Comparison of ENCODE assay signal across 8 mouse cellular contexts in genomic region chr9:65909837-65910236, GRCm38 (mm10). TPM values are rescaled to one million over a fixed set of nuclear protein-coding genes. Genes with fewer than 3 reads are reported as not detected.
DNase-seq lines count a peak whose midpoint lies in the region; ATAC-seq and TF ChIP-seq lines count a peak whose summit lies in the region.

No protein-coding gene starts in this region.

- DNase-seq in heart, embryonic 10.5 days (ENCODE audit: low spot score) = no peak
- no peak for DNase-seq in heart, postnatal 4 days
- DNase-seq in liver, embryonic 13.5 days = no peak
- DNase-seq in embryo, embryonic 11 days = no peak

- H3K27ac ChIP-seq in heart, embryonic 10.5 days = peak overlapping the region; percentile 92; the same call in 1 of the 2 replicates
- H3K27ac ChIP-seq in forebrain, embryonic 13.5 days = peak overlapping the region; percentile 80; the same call in 1 of the 2 replicates
- peak overlapping the region; percentile 86 for H3K27ac ChIP-seq in liver, embryonic 13.5 days

- ATAC-seq in forebrain, embryonic 13.5 days = no peak
- ATAC-seq in liver, embryonic 13.5 days (ENCODE audit: low read depth) = no peak
- no peak for ATAC-seq in monocyte, adult 5-6 weeks (replicated peaks; ENCODE audit: insufficient number of reproducible peaks, low FRiP score, low TSS enrichment, poor library complexity, severe bottlenecking)
- no peak for ATAC-seq in frontal cortex, adult (ENCODE audit: low TSS enrichment)

- H3K79me3 ChIP-seq in C2C12 (ENCODE audit: low read depth) = peaks cover 49% of the 10 kb centered on the region

- no peaks in the 10 kb centered on the region; the same call in 1 of the 2 replicates for H3K4me1 ChIP-seq in heart, embryonic 10.5 days
- peaks cover 16% of the 10 kb centered on the region for H3K4me1 ChIP-seq in forebrain, embryonic 13.5 days
- H3K4me1 ChIP-seq in liver, embryonic 13.5 days (replicated peaks) = peaks cover 36% of the 10 kb centered on the region

- WGBS in heart, embryonic 10.5 days = 10% methylated on average over 4 of the region's 4 CpGs
- WGBS in forebrain, embryonic 13.5 days = 9% methylated on average over 4 of the region's 4 CpGs
- WGBS in liver, embryonic 13.5 days (ENCODE audit: insufficient replicate concordance) = 4% methylated on average over 4 of the region's 4 CpGs

- H3K9ac ChIP-seq in forebrain, embryonic 13.5 days = peak overlapping the region; percentile 87
- H3K9ac ChIP-seq in liver, embryonic 13.5 days = peak overlapping the region; percentile 88

- peak overlapping the region; percentile 86 for H3K4me2 ChIP-seq in forebrain, embryonic 13.5 days
- H3K4me2 ChIP-seq in liver, embryonic 13.5 days = peak overlapping the region; percentile 93

- H3K9me3 ChIP-seq in heart, embryonic 10.5 days = no peaks in the 10 kb centered on the region
- no peaks in the 10 kb centered on the region for H3K9me3 ChIP-seq in forebrain, embryonic 13.5 days (replicated peaks)
- H3K9me3 ChIP-seq in liver, embryonic 13.5 days (replicated peaks) = no peaks in the 10 kb centered on the region

- peak overlapping the region; percentile 83 for H3K4me3 ChIP-seq in heart, embryonic 10.5 days
- H3K4me3 ChIP-seq in C2C12 (ENCODE audit: insufficient read depth, poor library complexity, severe bottlenecking) = peak overlapping the region; percentile 63
- H3K4me3 ChIP-seq in forebrain, embryonic 13.5 days = peak overlapping the region; percentile 82
- H3K4me3 ChIP-seq in liver, embryonic 13.5 days (replicated peaks) = peak overlapping the region; percentile 84

- H3K36me3 ChIP-seq in heart, embryonic 10.5 days = peaks cover 14% of the 10 kb centered on the region
- peaks cover 10% of the 10 kb centered on the region for H3K36me3 ChIP-seq in C2C12 (ENCODE audit: control insufficient read depth, insufficient read depth)
- H3K36me3 ChIP-seq in forebrain, embryonic 13.5 days (ENCODE audit: poor library complexity, severe bottlenecking) = peaks cover 7% of the 10 kb centered on the region; the same call in 1 of the 2 replicates
- peaks cover 14% of the 10 kb centered on the region for H3K36me3 ChIP-seq in liver, embryonic 13.5 days

- peak overlapping the region; percentile 62 for H3ac ChIP-seq in C2C12 (ENCODE audit: control insufficient read depth, insufficient read length, low read depth)

- H3K79me2 ChIP-seq in C2C12 (ENCODE audit: control insufficient read depth, insufficient read depth) = peaks cover 59% of the 10 kb centered on the region

- H3K27me3 ChIP-seq in heart, embryonic 10.5 days (ENCODE audit: insufficient read depth, poor library complexity, severe bottlenecking) = no peaks in the 10 kb centered on the region
- no peaks in the 10 kb centered on the region for H3K27me3 ChIP-seq in C2C12 (ENCODE audit: control insufficient read depth, insufficient read depth, insufficient read length)
- H3K27me3 ChIP-seq in forebrain, embryonic 13.5 days = no peaks in the 10 kb centered on the region
- no peaks in the 10 kb centered on the region for H3K27me3 ChIP-seq in liver, embryonic 13.5 days

- TF ChIP-seq CTCF in C2C12 (IDR thresholded peaks at IDR 0.05; ENCODE audit: control insufficient read depth, insufficient read depth, insufficient read length) = no peak

TF ChIP-seq in C2C12, 6 proteins besides CTCF, POLR2A, EP300 and RAD21:
- TF ChIP-seq MYOD1 (IDR thresholded peaks at IDR 0.05; ENCODE audit: control insufficient read depth, insufficient read length, low read depth) (no peak), CEBPB (IDR thresholded peaks at IDR 0.05; ENCODE audit: low read depth) (no peak), MYOG (IDR thresholded peaks at IDR 0.05; ENCODE audit: control insufficient read depth, extremely low read depth, insufficient read length) (no peak), FOSL1 (IDR thresholded peaks at IDR 0.05; ENCODE audit: insufficient read depth, low read length, poor library complexity, severe bottlenecking) (no peak)

RNA-seq across cellular contexts. Expression of gene Csnk1g1, which starts 1.1 kb away (rescaled TPM):
- polyA plus RNA-seq in heart, embryonic 10.5 days (2016; fragmentation: Nextera tagmentation; extraction: Ambion mirVana) = 14.2 and 14.9 TPM in 2 replicates
- 10 to 100 TPM; 20.3 to 20.8 TPM for total RNA-seq in heart, postnatal 4 days (2021)
- polyA plus RNA-seq in C2C12 (2012; fragmentation: generic; extraction: Trizol) = 6.8 TPM
- polyA plus RNA-seq in forebrain, embryonic 13.5 days (2015; fragmentation: Nextera tagmentation; extraction: Ambion mirVana) = 20.8 and 21.8 TPM in 2 replicates
- 3.6 and 4.2 TPM in 2 replicates for polyA plus RNA-seq in liver, embryonic 13.5 days (2015; fragmentation: Nextera tagmentation; extraction: Ambion mirVana)
- 23.0 to 65.0 TPM (median 38.0 TPM) in 3 replicates for total RNA-seq in monocyte, adult 5-6 weeks (2017)

RNA-seq across cellular contexts. Expression of gene Trip4, which starts 1.2 kb away (rescaled TPM):
- polyA plus RNA-seq in heart, embryonic 10.5 days (2016; fragmentation: Nextera tagmentation; extraction: Ambion mirVana) = 27.9 and 29.0 TPM in 2 replicates
- 10 to 100 TPM; 20.9 to 22.8 TPM for total RNA-seq in heart, postnatal 4 days (2021)
- polyA plus RNA-seq in C2C12 (2012; fragmentation: generic; extraction: Trizol) = 6.2 TPM
- polyA plus RNA-seq in forebrain, embryonic 13.5 days (2015; fragmentation: Nextera tagmentation; extraction: Ambion mirVana) = 27.5 and 29.6 TPM in 2 replicates
- 12.4 and 14.4 TPM in 2 replicates for polyA plus RNA-seq in liver, embryonic 13.5 days (2015; fragmentation: Nextera tagmentation; extraction: Ambion mirVana)
- 28.5 to 53.8 TPM (median 33.5 TPM) in 3 replicates for total RNA-seq in monocyte, adult 5-6 weeks (2017)

RNA-seq across cellular contexts. Expression of gene Pclaf, which starts 19.8 kb away (rescaled TPM):
- polyA plus RNA-seq in heart, embryonic 10.5 days (2016; fragmentation: Nextera tagmentation; extraction: Ambion mirVana) = 131 and 183 TPM in 2 replicates
- 10 to 100 TPM; 34.9 to 38.3 TPM for total RNA-seq in heart, postnatal 4 days (2021)
- 172 TPM for polyA plus RNA-seq in C2C12 (2012; fragmentation: generic; extraction: Trizol)
- 166 and 189 TPM in 2 replicates for polyA plus RNA-seq in forebrain, embryonic 13.5 days (2015; fragmentation: Nextera tagmentation; extraction: Ambion mirVana)
- polyA plus RNA-seq in liver, embryonic 13.5 days (2015; fragmentation: Nextera tagmentation; extraction: Ambion mirVana) = 121 and 141 TPM in 2 replicates
- 3.3 to 4.6 TPM (median 3.6 TPM) in 3 replicates for total RNA-seq in monocyte, adult 5-6 weeks (2017)
